Mouse (Mus musculus) stomach, postnatal 0 days (tissue): ENCODE measurements around the gene Gpr132.

Source experiments
- CTCF ChIP-seq: IDR thresholded peaks from 2 replicates; pipeline ENCODE4 v1.5.1; 2016; ENCODE audit warnings: antibody characterized with exemption, low read depth, mild to moderate bottlenecking, moderate library complexity
- EP300 ChIP-seq: optimal IDR thresholded peaks from 2 replicates; pipeline ENCODE3; 2016; ENCODE audit warnings: antibody characterized with exemption

GRCm38 (mm10) chr12:112905001-112905400 lies 37.0 kb upstream of the Gpr132 start:
- TF ChIP-seq CTCF (no peak), EP300 (no peak)
